Mouse (Mus musculus): Measurements from ENCODE around the gene Zswim2. TPM values are rescaled to one million over a fixed set of nuclear protein-coding genes. Genes with fewer than 3 reads are reported as not detected.

Gene Zswim2
- not detected for polyA plus RNA-seq (2014; fragmentation: Illumina TruSeq; extraction: RNeasy Lipid Tissue Mini Kit (QIAGEN cat#74804); ENCODE audit: insufficient read depth, low read depth, low replicate concordance)

DNA sequence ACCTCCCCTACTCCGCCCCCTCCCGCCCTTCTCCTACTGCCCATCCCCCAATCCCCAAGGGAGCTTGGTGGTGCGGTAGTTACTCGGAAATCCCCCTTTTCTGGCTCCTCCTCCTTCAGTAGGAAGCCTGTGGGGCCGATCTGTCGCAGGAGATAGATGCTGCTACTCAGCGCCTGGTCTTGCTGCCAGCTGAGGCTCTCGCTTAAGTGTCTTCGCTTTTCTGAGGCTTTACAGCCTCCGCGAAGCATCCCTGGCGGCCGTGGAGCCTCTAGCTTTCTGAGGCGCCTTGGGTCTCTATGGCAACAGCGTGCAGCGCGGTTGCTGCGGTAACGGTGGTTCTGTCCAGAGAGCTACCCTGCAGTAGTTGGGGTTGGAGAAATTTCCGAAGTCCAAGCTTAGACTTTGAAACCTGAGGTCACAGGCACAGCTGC is at the start of gene Zswim2:
Gene Zswim2 (minus strand): TSS at position 298 of the 431 bp plus-strand sequence.

DNA sequence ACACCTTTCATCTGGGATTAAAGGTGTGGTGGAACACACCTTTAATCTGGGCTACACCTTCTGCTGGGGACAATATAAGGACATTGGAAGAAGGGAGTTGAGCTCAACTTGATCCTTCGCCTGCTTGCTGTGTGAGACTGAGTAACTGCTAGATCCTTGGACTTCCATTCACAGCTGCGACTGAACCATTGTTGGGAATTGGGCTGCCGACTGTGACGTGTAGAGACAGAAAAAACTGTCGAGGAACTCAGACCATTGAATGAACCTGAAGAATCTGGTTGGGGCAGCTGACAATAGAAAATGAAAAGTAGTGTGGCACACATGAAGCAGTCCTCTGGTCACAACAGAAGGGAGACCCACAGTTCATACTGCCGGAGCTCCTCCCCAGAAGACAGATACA is 49.2 kb upstream of the Zswim2 start, which contains the start of gene Gm13691:
Gene Gm13691 (plus strand): TSS at position 301 of the 400 bp plus-strand sequence.

DNA sequence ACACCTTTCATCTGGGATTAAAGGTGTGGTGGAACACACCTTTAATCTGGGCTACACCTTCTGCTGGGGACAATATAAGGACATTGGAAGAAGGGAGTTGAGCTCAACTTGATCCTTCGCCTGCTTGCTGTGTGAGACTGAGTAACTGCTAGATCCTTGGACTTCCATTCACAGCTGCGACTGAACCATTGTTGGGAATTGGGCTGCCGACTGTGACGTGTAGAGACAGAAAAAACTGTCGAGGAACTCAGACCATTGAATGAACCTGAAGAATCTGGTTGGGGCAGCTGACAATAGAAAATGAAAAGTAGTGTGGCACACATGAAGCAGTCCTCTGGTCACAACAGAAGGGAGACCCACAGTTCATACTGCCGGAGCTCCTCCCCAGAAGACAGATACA is 43.4 kb upstream of the Zswim2 start, which contains the start of gene Gm13697:
Gene Gm13697 (plus strand): TSS at position 301 of the 400 bp plus-strand sequence.

DNA sequence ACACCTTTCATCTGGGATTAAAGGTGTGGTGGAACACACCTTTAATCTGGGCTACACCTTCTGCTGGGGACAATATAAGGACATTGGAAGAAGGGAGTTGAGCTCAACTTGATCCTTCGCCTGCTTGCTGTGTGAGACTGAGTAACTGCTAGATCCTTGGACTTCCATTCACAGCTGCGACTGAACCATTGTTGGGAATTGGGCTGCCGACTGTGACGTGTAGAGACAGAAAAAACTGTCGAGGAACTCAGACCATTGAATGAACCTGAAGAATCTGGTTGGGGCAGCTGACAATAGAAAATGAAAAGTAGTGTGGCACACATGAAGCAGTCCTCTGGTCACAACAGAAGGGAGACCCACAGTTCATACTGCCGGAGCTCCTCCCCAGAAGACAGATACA is 37.6 kb upstream of the Zswim2 start, which contains the start of gene Gm13694:
Gene Gm13694 (plus strand): TSS at position 301 of the 400 bp plus-strand sequence.

DNA sequence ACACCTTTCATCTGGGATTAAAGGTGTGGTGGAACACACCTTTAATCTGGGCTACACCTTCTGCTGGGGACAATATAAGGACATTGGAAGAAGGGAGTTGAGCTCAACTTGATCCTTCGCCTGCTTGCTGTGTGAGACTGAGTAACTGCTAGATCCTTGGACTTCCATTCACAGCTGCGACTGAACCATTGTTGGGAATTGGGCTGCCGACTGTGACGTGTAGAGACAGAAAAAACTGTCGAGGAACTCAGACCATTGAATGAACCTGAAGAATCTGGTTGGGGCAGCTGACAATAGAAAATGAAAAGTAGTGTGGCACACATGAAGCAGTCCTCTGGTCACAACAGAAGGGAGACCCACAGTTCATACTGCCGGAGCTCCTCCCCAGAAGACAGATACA is 31.8 kb upstream of the Zswim2 start, which contains the start of gene Gm13696:
Gene Gm13696 (plus strand): TSS at position 301 of the 400 bp plus-strand sequence.

DNA sequence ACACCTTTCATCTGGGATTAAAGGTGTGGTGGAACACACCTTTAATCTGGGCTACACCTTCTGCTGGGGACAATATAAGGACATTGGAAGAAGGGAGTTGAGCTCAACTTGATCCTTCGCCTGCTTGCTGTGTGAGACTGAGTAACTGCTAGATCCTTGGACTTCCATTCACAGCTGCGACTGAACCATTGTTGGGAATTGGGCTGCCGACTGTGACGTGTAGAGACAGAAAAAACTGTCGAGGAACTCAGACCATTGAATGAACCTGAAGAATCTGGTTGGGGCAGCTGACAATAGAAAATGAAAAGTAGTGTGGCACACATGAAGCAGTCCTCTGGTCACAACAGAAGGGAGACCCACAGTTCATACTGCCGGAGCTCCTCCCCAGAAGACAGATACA is 26.0 kb upstream of the Zswim2 start, which contains the start of gene Gm13695:
Gene Gm13695 (plus strand): TSS at position 301 of the 400 bp plus-strand sequence.

DNA sequence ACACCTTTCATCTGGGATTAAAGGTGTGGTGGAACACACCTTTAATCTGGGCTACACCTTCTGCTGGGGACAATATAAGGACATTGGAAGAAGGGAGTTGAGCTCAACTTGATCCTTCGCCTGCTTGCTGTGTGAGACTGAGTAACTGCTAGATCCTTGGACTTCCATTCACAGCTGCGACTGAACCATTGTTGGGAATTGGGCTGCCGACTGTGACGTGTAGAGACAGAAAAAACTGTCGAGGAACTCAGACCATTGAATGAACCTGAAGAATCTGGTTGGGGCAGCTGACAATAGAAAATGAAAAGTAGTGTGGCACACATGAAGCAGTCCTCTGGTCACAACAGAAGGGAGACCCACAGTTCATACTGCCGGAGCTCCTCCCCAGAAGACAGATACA is 20.2 kb upstream of the Zswim2 start, which contains the start of gene Gm13693:
Gene Gm13693 (plus strand): TSS at position 301 of the 400 bp plus-strand sequence.

DNA sequence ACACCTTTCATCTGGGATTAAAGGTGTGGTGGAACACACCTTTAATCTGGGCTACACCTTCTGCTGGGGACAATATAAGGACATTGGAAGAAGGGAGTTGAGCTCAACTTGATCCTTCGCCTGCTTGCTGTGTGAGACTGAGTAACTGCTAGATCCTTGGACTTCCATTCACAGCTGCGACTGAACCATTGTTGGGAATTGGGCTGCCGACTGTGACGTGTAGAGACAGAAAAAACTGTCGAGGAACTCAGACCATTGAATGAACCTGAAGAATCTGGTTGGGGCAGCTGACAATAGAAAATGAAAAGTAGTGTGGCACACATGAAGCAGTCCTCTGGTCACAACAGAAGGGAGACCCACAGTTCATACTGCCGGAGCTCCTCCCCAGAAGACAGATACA is 14.4 kb upstream of the Zswim2 start, which contains the start of gene Gm13698:
Gene Gm13698 (plus strand): TSS at position 301 of the 400 bp plus-strand sequence.

Other genes with a start within 250 kb of the Zswim2 start
- gene Itgav, start 216.8 kb downstream of the Zswim2 start, polyA plus RNA-seq (2014; fragmentation: Illumina TruSeq; extraction: RNeasy Lipid Tissue Mini Kit (QIAGEN cat#74804); ENCODE audit: insufficient read depth, low read depth, low replicate concordance), result 25.2 TPM
- 0.46 TPM for gene Fam171b, start 128.6 kb downstream of the Zswim2 start, polyA plus RNA-seq (2014; fragmentation: Illumina TruSeq; extraction: RNeasy Lipid Tissue Mini Kit (QIAGEN cat#74804); ENCODE audit: insufficient read depth, low read depth, low replicate concordance)
- not detected for gene Gm13698, start 14.5 kb upstream of the Zswim2 start, polyA plus RNA-seq (2014; fragmentation: Illumina TruSeq; extraction: RNeasy Lipid Tissue Mini Kit (QIAGEN cat#74804); ENCODE audit: insufficient read depth, low read depth, low replicate concordance)
- gene Gm13693, start 20.3 kb upstream of the Zswim2 start, polyA plus RNA-seq (2014; fragmentation: Illumina TruSeq; extraction: RNeasy Lipid Tissue Mini Kit (QIAGEN cat#74804); ENCODE audit: insufficient read depth, low read depth, low replicate concordance), result not detected
- gene Gm13695, start 26.1 kb upstream of the Zswim2 start, polyA plus RNA-seq (2014; fragmentation: Illumina TruSeq; extraction: RNeasy Lipid Tissue Mini Kit (QIAGEN cat#74804); ENCODE audit: insufficient read depth, low read depth, low replicate concordance), result not detected
- not detected for gene Gm13696, start 31.9 kb upstream of the Zswim2 start, polyA plus RNA-seq (2014; fragmentation: Illumina TruSeq; extraction: RNeasy Lipid Tissue Mini Kit (QIAGEN cat#74804); ENCODE audit: insufficient read depth, low read depth, low replicate concordance)
- not detected for gene Gm13694, start 37.7 kb upstream of the Zswim2 start, polyA plus RNA-seq (2014; fragmentation: Illumina TruSeq; extraction: RNeasy Lipid Tissue Mini Kit (QIAGEN cat#74804); ENCODE audit: insufficient read depth, low read depth, low replicate concordance)
- not detected for gene Gm13697, start 43.5 kb upstream of the Zswim2 start, polyA plus RNA-seq (2014; fragmentation: Illumina TruSeq; extraction: RNeasy Lipid Tissue Mini Kit (QIAGEN cat#74804); ENCODE audit: insufficient read depth, low read depth, low replicate concordance)
- gene Gm13691, start 49.3 kb upstream of the Zswim2 start, polyA plus RNA-seq (2014; fragmentation: Illumina TruSeq; extraction: RNeasy Lipid Tissue Mini Kit (QIAGEN cat#74804); ENCODE audit: insufficient read depth, low read depth, low replicate concordance), result not detected

All from lung, adult 10 weeks (tissue).